Mouse (Mus musculus) heart, embryonic 13.5 days (tissue): Measurements from ENCODE around the gene Itga5. TPM values are rescaled to one million over a fixed set of nuclear protein-coding genes. Genes with fewer than 3 reads are reported as not detected.

Experiments used
- ATAC-seq: fragments of 200-750 bp; cut with Nextera tagmentation; 2 replicates; pipeline ENCODE4 v1.8.0; 2017; ENCODE audit warnings: moderate TSS enrichment; ENCODE audit not compliant: insufficient number of reproducible peaks, low FRiP score, low TSS enrichment; ENCODE audit errors: extremely low read depth
- H3K27ac ChIP-seq: fragments of 300-500 bp; sonication (generic); replicated peaks from 2 replicates; pipeline ENCODE4 v1.5.1; 2015; ENCODE audit warnings: moderate library complexity, mild to moderate bottlenecking, inconsistent platforms
- H3K27me3 ChIP-seq: fragments of 300-500 bp; sonication (generic); replicated peaks from 2 replicates; pipeline ENCODE4 v1.6.1; 2015; ENCODE audit warnings: mild to moderate bottlenecking, inconsistent platforms
- H3K36me3 ChIP-seq: fragments of 300-500 bp; sonication (generic); 2 replicates; pipeline ENCODE4 v1.6.1; 2015; ENCODE audit warnings: mild to moderate bottlenecking, inconsistent platforms
- H3K4me1 ChIP-seq: fragments of 300-500 bp; sonication (generic); 2 replicates; pipeline ENCODE4 v1.6.1; 2015; ENCODE audit warnings: inconsistent platforms
- H3K4me2 ChIP-seq: fragments of 300-500 bp; sonication (generic); 2 replicates; pipeline ENCODE4 v1.6.1; 2015; ENCODE audit warnings: inconsistent platforms, mild to moderate bottlenecking, moderate library complexity
- H3K4me3 ChIP-seq: fragments of 300-500 bp; sonication (generic); 2 replicates; pipeline ENCODE4 v1.5.1; 2015; ENCODE audit warnings: moderate library complexity, mild to moderate bottlenecking, inconsistent platforms
- H3K9ac ChIP-seq: fragments of 300-500 bp; sonication (generic); 2 replicates; pipeline ENCODE4 v1.6.1; 2015; ENCODE audit warnings: inconsistent platforms, mild to moderate bottlenecking, moderate library complexity
- H3K9me3 ChIP-seq: fragments of 300-500 bp; sonication (generic); 2 replicates; pipeline ENCODE4 v1.6.1; 2016; ENCODE audit warnings: inconsistent platforms
- WGBS: fragments of 180-500 bp; shearing (Covaris S2); methylation state at CpG from one replicate; pipeline ENCODE4 v1.1.7; 2015; ENCODE audit warnings: mixed read lengths; 5-methylcytosine and 5-hydroxymethylcytosine counted together
- polyA plus RNA-seq: library from polyadenylated mRNA; unstranded; fragments of >200 nt; fragmentation: Nextera tagmentation; extraction: Ambion mirVana; gene quantifications from 2 replicates; pipeline ENCODE4 v1.2.1, GENCODE M21; 2015

The Itga5 gene
- polyA plus RNA-seq, 1 experiment from 2014 or later, result 76.4 TPM

DNA sequence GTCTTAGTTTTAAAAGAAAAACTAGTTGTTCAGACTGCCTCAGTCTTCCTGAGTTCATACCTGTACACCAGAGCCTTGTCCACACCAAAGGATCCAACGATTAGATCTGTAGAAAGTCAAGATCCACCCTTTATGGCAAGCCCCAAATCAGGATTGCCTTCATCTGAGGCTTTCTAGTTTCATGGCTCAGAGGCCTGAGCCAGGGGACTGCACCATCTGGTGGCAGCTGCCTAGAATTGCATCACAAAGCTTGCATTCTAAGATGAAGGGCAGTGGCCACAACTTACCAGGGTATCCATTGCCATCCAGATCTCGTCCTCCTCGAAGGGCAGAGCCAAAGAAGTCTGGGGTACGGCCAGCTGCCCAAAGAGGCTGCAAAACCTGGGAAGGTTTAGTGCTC is 13.7 kb downstream of the Itga5 start:
- Histone ChIP-seq H3K9ac (no peak overlapping the region), H3K4me2 (no peak overlapping the region), H3K9me3 (no peaks in the 10 kb centered on the region), H3K27me3 (no peaks in the 10 kb centered on the region), H3K4me1 (peaks cover 49% of the 10 kb centered on the region), H3K36me3 (peaks cover 100% of the 10 kb centered on the region), H3K4me3 (no peak overlapping the region), H3K27ac (0 out of 2 replicates have a peak overlapping the region, but pooled peaks have one; percentile 2)
- ATAC-seq, result no peak
- WGBS, result 50% methylated on average over 4 of the region's 4 CpGs

DNA sequence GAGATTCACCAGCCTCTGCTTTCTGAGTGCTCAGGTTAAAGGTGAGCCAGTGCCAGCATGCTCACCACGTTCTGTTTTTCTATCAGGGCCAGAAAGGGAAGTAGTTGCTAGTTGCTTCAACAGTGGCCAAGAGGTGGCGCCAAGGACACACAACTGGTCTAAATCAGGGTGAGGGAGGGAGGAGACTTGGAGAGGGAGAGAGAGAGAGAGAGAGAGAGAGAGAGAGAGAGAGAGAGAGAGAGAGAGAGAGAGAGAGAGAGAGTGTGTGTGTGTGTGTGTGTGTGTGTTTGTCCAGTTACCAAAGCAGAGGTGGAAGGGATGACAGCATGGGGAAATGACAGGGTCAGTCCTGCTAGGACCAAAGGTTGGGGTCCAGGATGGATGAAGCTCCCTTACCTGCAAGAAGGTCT is 19.3 kb downstream of the Itga5 start:
- no peak overlapping the region for H3K4me2 ChIP-seq
- H3K27ac ChIP-seq, result 0 out of 2 replicates have a peak overlapping the region, but pooled peaks have one; percentile 32
- H3K4me3 ChIP-seq, result no peak overlapping the region
- no peaks in the 10 kb centered on the region for H3K9me3 ChIP-seq
- H3K36me3 ChIP-seq, result peaks cover 95% of the 10 kb centered on the region
- WGBS, result 6% methylated on average over 2 of the region's 2 CpGs
- no peak for ATAC-seq
- H3K27me3 ChIP-seq, result no peaks in the 10 kb centered on the region
- no peak overlapping the region; the same call in 1 of the 2 replicates for H3K9ac ChIP-seq
- peaks cover 9% of the 10 kb centered on the region; the same call in 1 of the 2 replicates for H3K4me1 ChIP-seq

- WGBS, result 78% methylated on average over 6 of the region's 6 CpGs
- no peak for ATAC-seq
- H3K4me2 ChIP-seq, result no peak overlapping the region
- H3K27me3 ChIP-seq, result peaks cover 15% of the 10 kb centered on the region
- peaks cover 86% of the 10 kb centered on the region for H3K36me3 ChIP-seq
- no peak overlapping the region; the same call in 1 of the 2 replicates for H3K9ac ChIP-seq
- H3K27ac ChIP-seq, result no peak overlapping the region
- H3K9me3 ChIP-seq, result no peaks in the 10 kb centered on the region
- H3K4me3 ChIP-seq, result no peak overlapping the region
- H3K4me1 ChIP-seq, result peaks cover 24% of the 10 kb centered on the region
Observed at GRCm38 (mm10) chr15:103345789-103346188, 20.8 kb downstream of the Itga5 start.

GRCm38 (mm10) chr15:103343556-103343955 is 23.0 kb downstream of the Itga5 start:
- H3K36me3 ChIP-seq, result peaks cover 63% of the 10 kb centered on the region
- H3K9ac ChIP-seq, result no peak overlapping the region

DNA sequence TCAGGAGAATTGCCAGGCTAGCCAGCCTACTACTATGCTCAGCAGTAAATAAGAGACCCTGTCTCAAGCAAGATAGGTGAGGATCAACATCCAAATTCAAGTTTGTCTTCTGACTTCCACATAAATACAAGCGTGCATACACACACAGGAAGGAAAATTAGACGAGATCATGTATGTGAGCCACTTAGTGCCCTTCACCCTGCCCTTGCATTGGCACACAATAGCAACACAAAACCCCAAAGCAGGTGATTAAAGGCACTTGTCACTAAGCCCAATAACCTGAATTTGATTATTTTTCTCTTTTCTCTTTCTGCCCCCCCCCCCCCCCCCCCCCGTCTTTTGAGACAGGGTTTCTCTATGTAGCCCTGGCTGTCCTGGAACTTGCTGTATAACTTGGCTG is 23.6 kb downstream of the Itga5 start:
- Histone ChIP-seq H3K4me2 (no peak overlapping the region), H3K4me3 (no peak overlapping the region), H3K4me1 (peaks cover 43% of the 10 kb centered on the region), H3K27ac (no peak overlapping the region), H3K9me3 (no peaks in the 10 kb centered on the region), H3K9ac (no peak overlapping the region), H3K36me3 (peaks cover 58% of the 10 kb centered on the region), H3K27me3 (peaks cover 43% of the 10 kb centered on the region)
- no peak for ATAC-seq
- 80% methylated on average over 3 of the region's 3 CpGs for WGBS

More at GRCm38 (mm10) chr15:103343556-103343955, 23.0 kb downstream of the Itga5 start:
- Histone ChIP-seq H3K4me3 (no peak overlapping the region), H3K27me3 (peaks cover 37% of the 10 kb centered on the region), H3K4me1 (peaks cover 43% of the 10 kb centered on the region), H3K27ac (no peak overlapping the region; the same call in 1 of the 2 replicates), H3K4me2 (no peak overlapping the region), H3K9me3 (no peaks in the 10 kb centered on the region)
- ATAC-seq, result no peak

DNA sequence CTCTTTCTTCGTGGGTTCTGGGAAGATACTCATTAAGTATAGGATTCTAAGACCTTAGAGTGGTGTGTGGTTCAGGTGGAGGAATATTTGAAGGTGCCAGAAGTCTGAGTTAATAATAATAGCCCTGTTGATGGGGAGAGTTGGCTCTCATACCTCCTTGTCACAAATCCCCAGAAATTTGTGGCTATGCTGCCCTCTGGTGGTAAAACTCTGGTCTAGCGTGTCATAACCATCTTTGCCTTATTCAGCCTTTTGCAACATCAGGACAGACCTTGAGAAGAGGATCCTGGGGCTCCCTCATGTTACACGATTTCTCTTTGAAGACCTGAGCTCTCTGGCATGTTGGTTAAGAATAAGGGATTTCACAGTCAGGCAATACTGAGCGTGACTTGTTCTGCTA is 24.1 kb downstream of the Itga5 start:
- H3K4me1 ChIP-seq, result peaks cover 38% of the 10 kb centered on the region
- H3K36me3 ChIP-seq, result peaks cover 52% of the 10 kb centered on the region
- H3K9ac ChIP-seq, result no peak overlapping the region
- ATAC-seq, result no peak
- WGBS, result 22% methylated on average over 4 of the region's 4 CpGs
- H3K27me3 ChIP-seq, result peaks cover 48% of the 10 kb centered on the region
- H3K9me3 ChIP-seq, result no peaks in the 10 kb centered on the region
- H3K4me2 ChIP-seq, result no peak overlapping the region
- no peak overlapping the region for H3K27ac ChIP-seq
- H3K4me3 ChIP-seq, result no peak overlapping the region

DNA sequence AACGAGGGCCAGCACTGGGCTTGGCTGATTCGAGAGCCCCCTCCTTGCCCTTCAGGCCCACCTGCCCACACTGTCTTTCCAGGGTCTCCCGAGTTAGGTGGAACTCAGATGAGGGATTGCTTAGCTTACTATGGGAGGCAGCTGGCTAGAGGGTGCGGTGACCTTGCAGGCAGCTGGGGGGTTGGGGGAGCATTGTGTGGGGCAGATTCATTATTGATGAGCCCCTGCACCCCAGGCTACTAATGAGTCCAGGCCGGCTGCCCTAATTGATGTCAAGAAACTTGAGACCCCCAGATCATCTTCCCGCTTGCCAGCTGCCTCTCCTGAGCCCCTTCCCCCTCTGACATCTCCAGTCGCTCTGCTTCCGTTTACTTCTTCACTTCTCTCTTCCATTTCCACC is 25.0 kb downstream of the Itga5 start:
- H3K36me3 ChIP-seq, result peaks cover 43% of the 10 kb centered on the region
- H3K9ac ChIP-seq, result peak overlapping the region; percentile 30; the same call in 1 of the 2 replicates
- H3K27ac ChIP-seq, result no peak overlapping the region
- H3K9me3 ChIP-seq, result no peaks in the 10 kb centered on the region
- WGBS, result 49% methylated on average over 8 of the region's 8 CpGs
- peaks cover 57% of the 10 kb centered on the region for H3K27me3 ChIP-seq
- H3K4me1 ChIP-seq, result peaks cover 38% of the 10 kb centered on the region
- ATAC-seq, result no peak
- no peak overlapping the region for H3K4me2 ChIP-seq
- H3K4me3 ChIP-seq, result no peak overlapping the region

DNA sequence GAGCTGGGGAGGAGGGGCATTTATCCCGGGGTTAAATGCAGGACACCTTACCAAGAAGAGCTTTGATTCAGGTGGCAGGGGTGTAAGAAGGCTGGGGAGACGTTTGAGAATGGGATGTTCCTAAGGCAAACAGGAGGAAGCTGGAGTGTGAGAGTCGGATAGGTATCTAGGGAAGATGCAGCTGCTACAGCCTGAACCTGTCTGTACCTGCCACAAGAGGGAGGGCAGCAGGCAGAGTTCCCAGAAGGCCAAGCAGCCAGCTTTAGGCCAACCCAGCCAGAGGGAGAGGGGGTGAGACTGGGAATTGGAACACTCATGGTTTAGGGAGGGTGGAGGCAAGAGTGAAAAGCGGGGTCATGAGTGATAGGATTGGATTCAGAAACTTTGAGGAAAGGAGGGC is 25.8 kb downstream of the Itga5 start:
- 0 out of 2 replicates have a peak overlapping the region, but pooled peaks have one; percentile 1 for H3K9ac ChIP-seq
- H3K4me2 ChIP-seq, result peak overlapping the region; percentile 92
- H3K36me3 ChIP-seq, result peaks cover 36% of the 10 kb centered on the region
- 0 out of 2 replicates have a peak overlapping the region, but pooled peaks have one; percentile 70 for H3K4me3 ChIP-seq
- H3K27me3 ChIP-seq, result peaks cover 60% of the 10 kb centered on the region
- peaks cover 38% of the 10 kb centered on the region for H3K4me1 ChIP-seq
- no peaks in the 10 kb centered on the region for H3K9me3 ChIP-seq
- 18% methylated on average over 4 of the region's 4 CpGs for WGBS
- no peak for ATAC-seq
- no peak overlapping the region for H3K27ac ChIP-seq

- ATAC-seq, result peak; percentile 16; the same call in 1 of the 2 replicates
- H3K27ac ChIP-seq, result no peak within 1 kb of the TSS
- peak within 1 kb of the TSS; percentile 70 for H3K4me3 ChIP-seq
- WGBS, result 1% methylated on average over 26 of the region's 26 CpGs
- H3K4me1 ChIP-seq, result peaks cover 38% of the 10 kb centered on the region
- H3K36me3 ChIP-seq, result peaks cover 27% of the 10 kb centered on the region
- peak within 1 kb of the TSS; percentile 92 for H3K4me2 ChIP-seq
- peak within 1 kb of the TSS; percentile 77 for H3K9ac ChIP-seq
- H3K27me3 ChIP-seq, result peaks cover 60% of the 10 kb centered on the region
- no peaks in the 10 kb centered on the region for H3K9me3 ChIP-seq
Observed at GRCm38 (mm10) chr15:103339961-103340337, 26.6 kb downstream of the Itga5 start, which contains the start of gene Zfp385a. Gene Zfp385a (minus strand): TSS chr15:103340093.

GRCm38 (mm10) chr15:103339166-103339960 is 27.2 kb downstream of the Itga5 start:
- peaks cover 21% of the 10 kb centered on the region for H3K36me3 ChIP-seq
- WGBS, result 4% methylated on average over 26 of the region's 31 CpGs
- H3K4me2 ChIP-seq, result peak overlapping the region; percentile 92
- ATAC-seq, result no peak
- H3K4me3 ChIP-seq, result peak overlapping the region; percentile 70
- H3K4me1 ChIP-seq, result peaks cover 38% of the 10 kb centered on the region
- H3K9me3 ChIP-seq, result no peaks in the 10 kb centered on the region
- peak overlapping the region; percentile 77 for H3K9ac ChIP-seq
- H3K27me3 ChIP-seq, result peaks cover 60% of the 10 kb centered on the region
- no peak overlapping the region for H3K27ac ChIP-seq

GRCm38 (mm10) chr15:103338829-103339165 is 27.8 kb downstream of the Itga5 start:
- no peak overlapping the region; the same call in 1 of the 2 replicates for H3K9ac ChIP-seq

More at GRCm38 (mm10) chr15:103338829-103339165, 27.8 kb downstream of the Itga5 start:
- peak overlapping the region; percentile 92 for H3K4me2 ChIP-seq
- H3K4me3 ChIP-seq, result peak overlapping the region; percentile 70
- peaks cover 65% of the 10 kb centered on the region for H3K27me3 ChIP-seq
- peaks cover 40% of the 10 kb centered on the region for H3K4me1 ChIP-seq
- 58% methylated on average over 4 of the region's 4 CpGs for WGBS
- no peak overlapping the region for H3K27ac ChIP-seq
- H3K36me3 ChIP-seq, result peaks cover 16% of the 10 kb centered on the region
- no peak for ATAC-seq
- H3K9me3 ChIP-seq, result no peaks in the 10 kb centered on the region
